Mouse (Mus musculus) skeletal muscle tissue, adult 2 months (tissue): ENCODE results near the gene Otulin.

Experiments
- DNase-seq: peaks from one replicate; pipeline ENCODE4 v3.0.0-alpha.2; 2012; ENCODE audit warnings: low read depth, low spot score

The Otulin gene

DNA sequence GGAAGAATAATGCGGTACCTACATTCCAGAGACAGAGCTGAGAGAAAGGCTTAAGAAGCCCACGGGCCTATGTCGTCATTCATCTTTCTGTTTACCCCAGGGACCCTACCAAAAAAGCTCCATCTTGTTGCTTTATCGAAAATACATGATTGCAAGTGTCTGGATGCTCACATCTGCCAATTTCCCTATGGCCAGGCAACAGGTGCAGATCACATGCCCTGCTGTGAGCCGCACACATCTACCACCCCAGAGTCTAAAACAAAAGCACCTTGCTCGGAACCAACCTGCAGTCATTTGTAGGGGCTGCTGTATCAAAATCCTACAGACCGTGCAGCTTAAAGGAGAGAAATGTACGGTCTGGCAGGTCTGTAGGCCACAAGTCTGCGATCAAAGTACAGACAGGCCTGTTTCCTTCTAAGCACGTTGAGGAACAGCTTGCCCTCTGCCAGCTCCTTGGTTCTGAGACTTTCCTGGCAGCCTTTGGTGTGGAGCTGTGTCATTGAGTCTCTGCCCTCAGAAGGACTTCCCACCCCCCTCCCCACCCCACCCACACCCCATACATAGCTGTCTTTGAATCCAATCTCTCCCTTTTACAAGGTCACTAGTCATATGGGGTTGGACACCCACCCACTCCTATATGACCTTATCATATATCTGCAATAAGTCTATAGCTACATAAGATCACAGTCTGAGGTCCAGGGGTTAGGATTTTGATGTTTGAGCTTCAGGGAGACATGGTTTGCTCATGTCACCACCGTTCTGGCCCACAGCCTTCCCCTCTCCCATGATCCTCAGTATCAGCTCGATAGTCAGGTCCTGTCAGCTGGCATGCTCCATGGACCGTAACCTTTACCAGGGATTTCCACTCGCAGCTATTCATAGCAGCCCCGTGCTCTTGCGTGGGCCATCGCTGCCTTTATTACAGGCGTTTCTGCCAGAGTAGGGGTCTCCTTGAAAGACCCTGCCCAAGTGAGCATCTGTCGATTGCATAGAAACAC lies 79.1 kb downstream of the Otulin start:
- DNase-seq = peak; percentile 59

DNA sequence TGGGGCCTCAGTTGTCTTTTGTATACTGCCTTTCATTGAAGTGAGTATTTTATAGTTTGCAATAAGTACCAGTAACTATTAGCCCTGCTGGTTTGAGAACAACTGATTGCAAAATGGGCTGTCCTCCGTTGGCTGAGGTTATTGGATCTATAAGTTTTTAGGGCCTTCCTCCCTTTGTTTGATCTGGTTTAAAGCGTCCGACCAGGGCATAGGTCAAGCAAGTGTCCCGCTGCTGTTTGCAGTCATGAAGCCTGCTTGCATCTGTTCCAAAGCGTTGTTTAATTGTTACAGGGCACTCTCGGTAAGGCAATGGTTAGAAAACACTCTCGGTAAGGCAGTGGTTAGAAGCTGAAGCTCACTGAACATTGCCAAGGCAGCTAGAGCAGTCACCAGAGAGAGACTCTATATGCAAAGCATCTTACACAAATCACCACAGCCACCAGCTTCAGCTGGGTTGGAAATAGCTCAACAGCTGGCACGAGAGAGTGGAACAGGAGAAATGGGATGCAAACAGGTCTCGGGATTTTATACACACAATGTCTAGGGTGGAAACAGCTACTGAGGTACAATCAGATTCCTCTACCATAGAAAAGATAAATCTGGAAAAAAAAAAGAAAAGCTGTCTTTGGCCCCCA lies 80.0 kb downstream of the Otulin start:
- DNase-seq = no peak

DNA sequence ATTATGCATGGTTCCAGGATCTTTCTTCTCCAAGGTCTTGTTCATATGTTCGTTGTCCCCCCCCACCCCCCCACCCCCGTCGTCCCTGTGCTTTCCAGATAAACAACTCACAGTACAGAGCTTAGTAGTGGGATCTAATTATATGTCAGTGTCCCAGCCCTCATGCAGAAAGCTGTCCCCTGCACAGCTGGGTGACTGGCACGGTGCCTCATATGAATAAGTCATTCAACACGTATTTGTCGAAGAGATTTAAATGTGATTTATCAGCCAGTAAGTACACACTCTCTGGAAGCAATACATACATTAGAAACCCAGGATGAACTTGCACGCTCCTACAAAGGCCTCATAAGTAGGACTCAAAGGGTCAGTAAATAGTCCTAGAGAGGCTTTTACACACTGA lies 80.6 kb downstream of the Otulin start:
- no peak for DNase-seq

GRCm38 (mm10) chr15:27549071-27549470 lies 81.4 kb downstream of the Otulin start:
- no peak for DNase-seq

GRCm38 (mm10) chr15:27548110-27548509 lies 82.4 kb downstream of the Otulin start:
- DNase-seq = peak; percentile 69

DNA sequence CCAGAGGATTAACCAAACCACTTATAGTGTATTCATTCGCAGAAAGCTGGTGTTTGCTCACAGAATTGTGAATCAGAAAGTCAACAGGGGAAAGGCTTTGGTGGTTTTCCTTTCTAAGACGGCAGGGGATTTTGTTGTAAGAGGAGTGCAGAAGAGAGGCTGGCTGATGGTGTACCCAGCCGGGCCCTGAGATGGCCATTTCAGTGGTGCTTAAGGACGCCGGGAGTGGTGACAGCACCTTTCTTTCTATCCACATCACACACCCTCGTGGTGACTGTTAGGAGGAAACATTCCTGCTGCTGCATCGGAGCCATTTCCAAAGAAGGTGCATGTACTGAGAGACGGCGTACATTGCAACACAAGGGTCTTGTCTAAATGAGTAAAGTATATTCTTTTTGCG lies 85.3 kb downstream of the Otulin start:
- no peak for DNase-seq

DNA sequence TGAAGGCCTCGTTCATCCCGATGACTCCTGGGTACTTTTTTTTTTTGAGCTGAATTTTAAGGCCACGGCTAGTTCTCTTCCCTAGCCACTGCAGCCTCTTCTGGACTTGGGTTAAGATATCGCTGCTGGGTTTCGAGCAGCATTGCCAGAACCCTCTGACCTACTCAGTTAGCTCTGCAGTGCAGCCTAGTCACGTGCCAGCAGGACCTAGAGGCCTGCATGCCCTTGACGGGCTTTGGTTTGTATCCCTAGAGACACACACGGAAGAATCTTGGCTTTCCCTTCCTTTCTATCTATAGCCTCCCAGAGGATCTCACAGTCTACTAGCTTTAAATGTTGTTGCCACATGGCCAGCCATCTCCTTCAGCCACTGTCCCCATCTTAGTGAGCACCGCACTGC lies 90.7 kb downstream of the Otulin start:
- peak; percentile 94 for DNase-seq

DNA sequence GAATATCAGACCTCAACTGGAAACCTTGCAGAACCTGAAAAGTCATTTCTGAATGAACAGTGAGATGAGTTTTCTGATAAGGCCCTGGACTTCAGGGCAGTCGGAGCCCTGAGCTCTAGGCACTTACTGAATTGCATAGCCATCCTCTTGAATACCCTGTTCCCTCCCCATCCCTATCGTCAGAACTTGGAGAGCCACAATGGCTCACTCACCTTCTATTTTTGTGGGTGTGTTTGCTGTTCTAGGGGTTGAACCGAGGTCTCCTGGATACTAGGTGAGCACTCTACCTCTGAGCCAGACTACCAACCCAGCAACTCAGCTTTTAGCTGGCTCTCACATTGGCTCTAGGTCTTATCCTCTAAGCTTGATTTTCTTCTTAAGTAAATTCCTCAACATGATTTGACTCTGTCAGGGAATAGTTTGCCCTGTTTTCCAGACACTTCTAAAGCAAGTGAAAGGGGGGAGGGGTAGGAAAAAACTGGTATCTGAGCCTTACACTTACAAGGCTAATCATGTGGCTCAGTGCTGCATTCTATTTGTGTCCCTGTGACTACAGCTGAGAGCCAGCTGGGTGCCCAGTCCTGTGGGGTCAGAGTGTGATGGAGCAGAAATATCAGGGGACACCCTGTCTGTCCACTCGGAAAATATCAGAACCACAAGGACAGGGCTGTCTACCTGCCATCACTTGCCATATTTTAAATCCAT lies 92.8 kb downstream of the Otulin start:
- peak; percentile 89 for DNase-seq

- no peak for DNase-seq
Measured at GRCm38 (mm10) chr15:27536771-27537170, 93.7 kb downstream of the Otulin start.

GRCm38 (mm10) chr15:27536186-27536585 lies 94.3 kb downstream of the Otulin start:
- DNase-seq = no peak

GRCm38 (mm10) chr15:27535681-27536080 lies 94.8 kb downstream of the Otulin start:
- DNase-seq = no peak

DNA sequence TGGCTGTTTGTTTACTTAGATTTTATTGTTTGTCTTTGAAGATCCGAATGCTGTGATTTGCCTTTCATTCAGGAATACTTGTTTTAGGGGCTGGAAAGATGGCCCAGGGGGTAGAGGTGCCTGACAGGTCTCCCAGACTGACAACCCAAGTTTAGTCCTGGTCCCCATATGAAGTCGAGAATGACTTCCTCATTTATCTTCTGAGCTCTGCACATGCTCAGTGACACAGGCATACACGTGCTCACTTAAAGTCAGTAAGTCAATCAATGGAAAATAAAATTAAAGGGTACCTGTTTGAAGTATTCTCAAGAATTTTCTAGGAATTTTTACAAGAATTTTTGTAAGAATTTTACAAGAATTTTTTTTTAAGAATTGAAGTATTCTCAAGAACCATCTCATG lies 97.5 kb downstream of the Otulin start:
- no peak for DNase-seq

DNA sequence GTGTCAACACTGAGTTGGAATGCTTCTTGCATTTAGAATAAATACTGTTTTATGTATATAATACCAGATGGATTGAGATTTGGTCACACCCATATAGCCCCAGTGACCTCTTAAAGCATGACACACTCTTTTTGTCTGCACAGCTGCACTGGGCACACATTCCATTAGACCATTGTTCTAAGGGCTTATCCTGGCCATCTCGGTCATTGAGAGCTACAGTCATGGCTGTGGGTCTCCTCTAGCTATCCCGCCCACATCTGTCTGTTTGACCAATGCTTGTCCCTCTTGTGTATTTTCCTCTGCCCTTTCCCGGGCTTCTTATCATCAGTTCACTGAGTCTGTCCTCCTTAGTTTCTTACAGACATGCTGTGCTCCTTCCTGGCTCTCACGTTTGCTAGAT lies 100.5 kb downstream of the Otulin start:
- no peak for DNase-seq

DNA sequence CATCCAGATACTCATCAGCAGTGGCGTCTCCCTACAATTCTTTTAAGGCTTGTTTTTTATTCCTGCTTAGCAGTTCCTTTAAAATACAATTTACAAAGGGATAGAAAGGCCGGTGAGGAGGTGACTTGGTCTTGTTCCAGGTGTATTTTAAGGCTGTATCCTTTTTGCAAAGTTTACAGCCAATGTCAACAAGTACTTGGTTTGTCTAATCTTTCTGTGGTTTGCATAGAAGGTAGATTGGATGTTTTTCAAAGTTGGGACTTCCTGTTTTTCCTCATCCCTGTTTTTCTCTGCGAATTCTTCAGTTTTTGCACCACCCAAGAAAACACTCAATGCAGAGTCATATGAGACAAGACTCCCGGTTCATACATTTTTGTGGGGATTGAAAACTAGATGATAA lies 101.6 kb downstream of the Otulin start:
- DNase-seq = no peak

GRCm38 (mm10) chr15:27525233-27526005 lies 105.1 kb downstream of the Otulin start:
- no peak for DNase-seq

DNA sequence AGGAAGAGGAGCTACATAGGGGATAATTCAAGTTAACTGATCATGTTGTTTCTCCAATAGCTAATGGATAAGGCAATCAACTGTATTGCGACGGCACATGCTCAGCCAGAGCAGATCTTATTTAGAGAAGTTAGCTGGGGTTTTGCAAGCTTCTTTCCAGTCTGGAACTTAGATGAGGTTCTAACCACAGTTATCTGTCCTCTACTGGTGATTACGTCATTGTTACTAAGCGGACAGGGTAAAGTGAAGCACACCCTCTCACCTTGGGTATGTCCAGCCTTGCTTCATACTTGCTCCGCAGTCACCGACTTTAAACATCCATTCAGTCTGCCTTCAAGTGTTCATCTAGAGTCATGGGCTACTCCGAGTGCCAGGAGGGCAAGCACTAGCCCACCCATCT lies 110.6 kb downstream of the Otulin start:
- DNase-seq = no peak

DNA sequence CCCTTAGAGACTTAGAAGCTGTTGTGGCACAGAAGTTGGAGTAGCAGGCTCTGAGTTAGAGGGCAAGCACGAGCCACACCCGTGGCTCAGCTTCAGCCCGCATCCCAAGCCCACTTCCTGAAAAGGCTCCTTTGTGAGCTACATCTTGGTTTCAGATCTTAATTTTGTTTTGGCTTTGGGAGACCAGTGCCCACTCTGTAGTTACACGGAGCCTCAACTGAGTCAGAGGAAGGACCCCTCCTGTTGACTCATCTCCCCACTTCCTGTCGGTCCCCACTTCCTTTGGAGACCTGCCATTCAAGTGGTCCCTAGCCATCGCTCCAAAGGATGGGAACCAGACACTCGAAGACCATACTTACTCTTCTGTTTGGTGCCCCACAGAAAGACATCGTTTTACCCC lies 112.5 kb downstream of the Otulin start:
- DNase-seq = no peak

DNA sequence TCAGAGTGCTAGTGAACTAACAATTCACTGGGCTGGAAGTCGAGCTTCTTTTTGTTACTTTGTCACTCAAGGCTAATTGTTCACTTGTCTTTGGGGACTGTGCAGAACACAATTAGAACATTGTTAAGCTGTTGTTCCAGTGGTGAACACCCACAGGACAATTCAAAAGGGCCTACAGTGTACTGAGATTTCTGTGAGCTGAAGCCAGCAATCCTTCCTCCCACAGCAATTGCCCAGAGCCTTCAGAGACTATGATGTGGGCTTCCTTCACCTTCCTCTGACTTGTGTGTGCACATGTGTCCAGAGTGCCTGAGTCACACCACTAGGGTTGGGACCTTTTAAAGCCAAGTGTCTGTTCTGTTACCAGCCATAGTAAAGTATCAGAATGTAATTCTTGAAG lies 113.6 kb downstream of the Otulin start:
- DNase-seq = no peak

- DNase-seq = peak; percentile 84
Measured at GRCm38 (mm10) chr15:27508982-27509381, 121.5 kb downstream of the Otulin start.

- DNase-seq = no peak
Measured at GRCm38 (mm10) chr15:27508169-27508568, 122.3 kb downstream of the Otulin start.

DNA sequence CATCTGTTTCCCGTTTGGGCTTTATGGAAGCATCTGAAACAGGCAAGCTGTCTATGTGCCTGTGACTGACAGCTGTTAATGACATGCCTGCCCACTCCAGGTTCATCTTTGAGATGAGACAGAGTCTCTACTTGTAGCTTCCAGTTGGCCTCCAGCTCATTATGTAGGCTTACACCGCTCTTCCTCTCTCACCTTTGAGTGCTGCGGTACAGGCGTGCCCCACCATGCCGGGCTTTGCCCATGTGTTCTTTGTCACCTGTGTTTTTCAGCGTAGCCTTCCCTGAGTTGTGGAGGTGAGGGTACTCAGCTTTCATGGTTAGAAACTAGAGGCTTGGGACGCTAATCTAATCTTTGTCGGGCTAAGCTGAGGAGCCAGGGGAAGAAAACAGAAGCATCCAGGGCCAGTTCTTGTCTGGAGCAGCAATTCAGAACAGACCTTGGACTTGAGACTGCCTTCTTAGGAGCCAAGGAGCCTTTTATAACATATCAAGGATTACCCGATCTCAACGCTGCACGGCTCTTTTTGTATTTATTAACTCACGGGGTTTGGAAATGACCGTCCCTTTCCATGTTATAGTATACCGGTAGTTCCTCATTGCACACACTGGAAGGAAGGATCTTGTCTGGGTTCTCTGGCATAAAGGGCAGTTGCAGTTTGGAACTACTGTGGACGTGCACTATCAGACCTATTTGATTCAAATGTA lies 123.4 kb downstream of the Otulin start:
- DNase-seq = no peak
